Mouse (Mus musculus) midbrain, embryonic 13.5 days (tissue): ENCODE results near the gene Scimp. TPM values are rescaled to one million over a fixed set of nuclear protein-coding genes. Genes with fewer than 3 reads are reported as not detected.
"Not testable (repeated sequence)": the region's sequence is repeated elsewhere in the genome, so short reads cannot be mapped to it uniquely, and the experiment has no call there.

ENCODE experiments used
- ATAC-seq: fragments of 200-750 bp; cut with Nextera tagmentation; 2 replicates; pipeline ENCODE4 v1.8.0; 2017; ENCODE audit warnings: mild to moderate bottlenecking, moderate TSS enrichment, moderate library complexity
- H3K27ac ChIP-seq: fragments of 300-500 bp; sonication (generic); 2 replicates; pipeline ENCODE4 v1.5.1; 2015; ENCODE audit warnings: inconsistent platforms, mild to moderate bottlenecking, moderate library complexity
- H3K27me3 ChIP-seq: fragments of 300-500 bp; sonication (generic); 2 replicates; pipeline ENCODE4 v1.6.1; 2015; ENCODE audit warnings: mild to moderate bottlenecking, inconsistent platforms
- H3K36me3 ChIP-seq: fragments of 300-500 bp; sonication (generic); 2 replicates; pipeline ENCODE4 v1.6.1; 2015; ENCODE audit warnings: mild to moderate bottlenecking, inconsistent platforms
- H3K4me1 ChIP-seq: fragments of 300-500 bp; sonication (generic); replicated peaks from 2 replicates; pipeline ENCODE4 v1.6.1; 2015; ENCODE audit warnings: inconsistent platforms
- H3K4me2 ChIP-seq: fragments of 300-500 bp; sonication (generic); replicated peaks from 2 replicates; pipeline ENCODE4 v1.6.1; 2015; ENCODE audit warnings: moderate library complexity, mild to moderate bottlenecking, inconsistent platforms
- H3K4me3 ChIP-seq: fragments of 300-500 bp; sonication (generic); replicated peaks from 2 replicates; pipeline ENCODE4 v1.5.1; 2015; ENCODE audit warnings: mild to moderate bottlenecking, inconsistent platforms
- H3K9ac ChIP-seq: fragments of 300-500 bp; sonication (generic); replicated peaks from 2 replicates; pipeline ENCODE4 v1.6.1; 2015; ENCODE audit warnings: mild to moderate bottlenecking, inconsistent platforms
- H3K9me3 ChIP-seq: fragments of 300-500 bp; sonication (generic); 2 replicates; pipeline ENCODE4 v1.6.1; 2016; ENCODE audit warnings: mild to moderate bottlenecking, inconsistent platforms
- WGBS: fragments of 180-500 bp; shearing (Covaris S2); methylation state at CpG from one replicate; pipeline ENCODE4 v1.1.7; 2015; 5-methylcytosine and 5-hydroxymethylcytosine counted together
- polyA plus RNA-seq: library from polyadenylated mRNA; unstranded; fragments of >200 nt; fragmentation: Nextera tagmentation; extraction: Ambion mirVana; gene quantifications from 2 replicates; pipeline ENCODE4 v1.2.1, GENCODE M21; 2015

Scimp gene
- polyA plus RNA-seq, 1 experiment from 2014 or later = 0.19 TPM

DNA sequence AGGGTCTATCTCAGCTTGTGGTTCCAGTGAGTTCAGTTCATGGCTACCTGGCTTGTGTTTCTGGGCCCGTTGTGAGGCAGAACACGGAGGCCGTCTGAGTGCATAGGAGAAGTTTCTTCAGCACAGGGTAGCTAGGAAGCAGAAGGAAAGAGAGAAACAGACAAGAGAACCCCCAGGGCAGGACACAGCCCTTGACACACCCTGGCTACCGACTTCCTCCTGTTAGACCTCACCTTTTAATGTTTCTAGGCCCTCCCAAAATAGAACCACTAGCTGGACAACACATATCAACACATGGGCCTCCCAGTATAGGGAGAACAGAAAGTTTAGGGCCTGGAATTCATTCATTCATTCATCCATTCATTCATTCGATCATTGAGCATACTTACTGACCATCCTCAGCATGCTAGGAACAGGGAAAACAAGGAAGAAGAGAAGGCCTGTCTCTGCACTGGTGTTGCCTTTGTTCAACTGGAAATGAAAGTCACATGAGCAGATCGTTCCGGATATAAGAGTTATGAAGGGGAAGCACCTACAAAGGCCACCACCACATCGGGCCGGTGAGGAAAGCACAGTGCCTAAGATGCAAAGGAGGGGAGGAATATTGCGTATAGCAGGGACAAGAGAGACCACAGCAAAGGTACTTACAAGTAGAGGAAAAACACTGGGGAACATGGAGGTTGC is 23.3 kb downstream of the Scimp start:
- ATAC-seq = no peak
- WGBS = 89% methylated on average over 10 of the region's 10 CpGs

DNA sequence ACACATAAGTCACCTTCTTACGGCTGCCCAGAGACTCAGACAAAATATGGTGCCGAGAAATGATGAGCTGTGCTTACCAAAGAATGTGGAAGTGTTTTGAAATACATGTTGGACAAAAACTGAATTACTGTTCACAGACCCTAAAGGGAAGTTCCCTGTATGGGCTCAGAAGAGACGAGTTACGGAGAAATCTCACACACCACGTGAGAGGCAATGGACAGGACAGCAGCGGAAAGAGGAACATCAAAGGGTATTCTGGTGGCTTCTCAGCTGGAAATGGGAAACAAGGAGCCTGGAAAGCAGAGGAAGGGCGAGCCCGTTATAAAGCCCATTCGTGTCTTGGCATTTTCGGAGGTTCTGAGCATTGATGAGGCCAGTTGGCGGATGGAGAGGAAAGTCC is 25.3 kb downstream of the Scimp start:
- no peak overlapping the region for H3K9ac ChIP-seq
- H3K27me3 ChIP-seq = no peaks in the 10 kb centered on the region
- no peak overlapping the region for H3K27ac ChIP-seq
- 74% methylated on average over 11 of the region's 11 CpGs for WGBS
- H3K4me1 ChIP-seq = no peaks in the 10 kb centered on the region
- no peaks in the 10 kb centered on the region for H3K36me3 ChIP-seq
- no peak overlapping the region for H3K4me3 ChIP-seq
- no peaks in the 10 kb centered on the region for H3K9me3 ChIP-seq
- no peak overlapping the region for H3K4me2 ChIP-seq
- no peak for ATAC-seq

More for the DNA sequence above, 23.3 kb downstream of the Scimp start:
- Histone ChIP-seq H3K4me3 (no peak overlapping the region), H3K27me3 (no peaks in the 10 kb centered on the region), H3K36me3 (no peaks in the 10 kb centered on the region), H3K9me3 (no peaks in the 10 kb centered on the region), H3K4me2 (no peak overlapping the region), H3K9ac (no peak overlapping the region), H3K4me1 (no peaks in the 10 kb centered on the region), H3K27ac (no peak overlapping the region)

DNA sequence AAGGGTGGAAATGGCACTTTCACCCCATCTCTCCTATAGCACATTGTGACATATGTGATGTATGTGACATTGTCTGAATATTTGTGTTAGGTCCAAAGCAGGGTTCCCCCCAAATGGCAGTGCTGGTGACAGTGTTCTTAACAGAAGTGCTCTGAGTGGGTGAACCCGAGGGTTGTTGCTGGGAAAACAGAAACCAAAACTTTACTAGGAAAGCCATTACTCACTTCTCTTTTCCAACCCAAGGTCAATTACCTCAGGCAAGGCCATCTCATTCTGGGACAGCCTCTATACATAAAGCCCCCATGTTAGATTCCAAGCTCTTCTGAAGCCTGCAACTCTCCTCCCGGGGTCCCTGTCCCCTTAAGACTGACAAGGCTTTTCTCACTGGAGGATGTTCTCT is 26.5 kb downstream of the Scimp start:
- H3K9ac ChIP-seq = no peak overlapping the region
- 66% methylated on average over 2 of the region's 2 CpGs for WGBS
- no peaks in the 10 kb centered on the region for H3K4me1 ChIP-seq
- H3K9me3 ChIP-seq = no peaks in the 10 kb centered on the region
- H3K36me3 ChIP-seq = no peaks in the 10 kb centered on the region
- no peaks in the 10 kb centered on the region for H3K27me3 ChIP-seq
- no peak overlapping the region for H3K4me3 ChIP-seq
- no peak overlapping the region for H3K4me2 ChIP-seq
- no peak overlapping the region for H3K27ac ChIP-seq
- no peak for ATAC-seq

DNA sequence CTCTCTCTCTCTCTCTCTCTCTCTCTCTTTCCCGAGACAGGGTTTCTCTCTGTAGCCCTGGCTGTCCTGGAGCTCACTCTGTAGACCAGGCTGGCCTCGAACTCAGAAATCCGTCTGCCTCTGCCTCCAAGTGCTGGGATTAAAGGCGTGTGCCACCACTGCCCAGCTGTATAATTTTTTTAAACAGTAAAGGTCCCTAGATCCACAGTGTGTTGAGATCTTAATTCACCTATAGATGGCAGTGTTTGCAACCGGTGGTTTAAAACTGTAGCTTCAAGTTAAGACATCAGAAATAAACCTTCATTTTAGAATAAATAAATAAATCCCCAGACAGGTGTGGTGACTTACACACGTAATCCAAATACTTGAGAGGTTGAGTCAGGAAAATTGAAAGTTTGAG is 34.3 kb downstream of the Scimp start:
- not testable (repeated sequence) for H3K4me1 ChIP-seq, H3K4me3 ChIP-seq, H3K9me3 ChIP-seq, H3K9ac ChIP-seq, H3K4me2 ChIP-seq, H3K27ac ChIP-seq, H3K27me3 ChIP-seq
- 30% methylated on average over 6 of the region's 6 CpGs for WGBS
- H3K36me3 ChIP-seq = peaks cover 12% of the 10 kb centered on the region
- 0 out of 2 replicates have a peak, but pooled peaks have one; percentile 9 for ATAC-seq

DNA sequence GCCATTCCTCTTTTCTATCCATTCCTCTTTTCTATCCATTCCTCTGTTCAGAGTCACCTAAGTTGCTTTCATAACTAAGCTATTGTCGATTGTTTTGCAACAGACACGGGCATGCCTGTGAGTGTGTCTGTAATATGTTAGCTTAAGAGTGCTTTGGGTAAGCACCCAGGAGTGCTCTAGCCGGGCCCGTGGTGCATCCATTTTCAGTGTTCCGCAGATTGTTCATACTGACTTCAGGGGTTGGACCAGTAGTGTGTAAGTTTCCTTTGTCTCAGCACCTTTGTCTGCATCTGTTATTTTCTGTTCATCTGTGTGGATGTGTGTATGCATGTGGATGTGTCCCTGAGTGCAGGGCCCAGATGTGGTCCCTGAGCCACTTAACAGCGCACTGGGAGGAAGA is 34.8 kb downstream of the Scimp start:
- no peak overlapping the region for H3K4me2 ChIP-seq
- H3K9ac ChIP-seq = no peak overlapping the region
- no peaks in the 10 kb centered on the region for H3K4me1 ChIP-seq
- H3K9me3 ChIP-seq = no peaks in the 10 kb centered on the region
- H3K27ac ChIP-seq = no peak overlapping the region
- H3K36me3 ChIP-seq = peaks cover 15% of the 10 kb centered on the region
- ATAC-seq = 0 out of 2 replicates have a peak, but pooled peaks have one; percentile 45
- H3K27me3 ChIP-seq = no peaks in the 10 kb centered on the region
- no peak overlapping the region for H3K4me3 ChIP-seq
- 71% methylated on average over 6 of the region's 6 CpGs for WGBS

DNA sequence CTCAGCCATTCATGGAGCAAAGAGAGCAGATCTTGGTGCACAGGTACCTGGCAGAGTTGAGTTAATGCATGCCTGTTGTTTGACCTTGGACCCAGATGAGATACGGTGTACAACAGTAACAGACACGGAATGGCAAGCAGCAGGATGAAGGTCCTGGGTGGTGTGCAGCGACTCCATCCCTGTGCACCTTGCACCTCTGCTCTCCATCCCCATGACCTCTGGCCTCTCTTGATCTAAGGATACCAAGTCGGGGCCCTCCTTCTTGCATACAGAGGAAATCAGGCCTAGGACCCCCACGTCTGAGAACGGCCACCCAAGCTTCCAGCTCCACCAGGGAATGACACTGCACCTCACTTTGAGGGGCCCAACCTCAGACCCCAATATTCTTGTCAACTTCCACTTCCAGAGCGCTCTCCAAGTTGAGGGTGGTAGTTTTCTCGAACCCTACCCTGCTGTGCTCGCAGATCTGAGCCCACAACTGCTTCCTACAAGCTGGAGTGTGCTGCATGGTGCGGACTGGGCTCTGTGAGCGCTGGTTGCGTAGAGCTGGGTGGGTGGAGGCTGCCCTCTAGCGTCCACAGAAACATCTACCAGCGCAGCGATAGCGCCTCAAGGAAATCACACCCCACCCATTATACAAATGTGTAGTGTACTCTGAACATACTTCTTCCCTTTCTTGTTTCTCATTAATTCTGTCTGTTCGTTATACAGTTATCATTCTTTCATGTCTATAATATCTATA is 35.4 kb downstream of the Scimp start:
- Histone ChIP-seq H3K27me3 (no peaks in the 10 kb centered on the region), H3K36me3 (peaks cover 22% of the 10 kb centered on the region), H3K9ac (no peak overlapping the region), H3K9me3 (no peaks in the 10 kb centered on the region), H3K4me3 (no peak overlapping the region), H3K4me2 (no peak overlapping the region), H3K4me1 (no peaks in the 10 kb centered on the region), H3K27ac (no peak overlapping the region)
- 29% methylated on average over 17 of the region's 17 CpGs for WGBS
- peak; percentile 88 for ATAC-seq

DNA sequence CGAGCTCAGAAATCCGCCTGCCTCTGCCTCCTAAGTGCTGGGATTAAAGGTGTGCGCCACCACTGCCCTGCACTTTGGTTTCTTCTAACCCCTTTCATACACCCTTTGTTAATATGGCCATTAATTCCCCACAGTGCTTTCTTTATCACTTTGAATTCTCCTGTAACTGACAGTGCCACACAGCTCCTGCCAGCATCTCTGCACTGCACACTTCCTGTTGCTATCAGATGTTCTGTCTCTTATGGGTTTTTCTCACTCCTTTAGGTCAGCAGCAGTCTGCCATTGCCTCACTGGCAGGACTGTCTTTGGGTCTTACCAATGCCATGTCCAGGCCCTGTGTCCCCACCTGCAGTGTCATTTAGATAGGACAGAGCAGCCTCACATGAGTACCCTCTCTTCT is 41.6 kb downstream of the Scimp start:
- Histone ChIP-seq H3K4me3 (no peak overlapping the region), H3K9ac (no peak overlapping the region), H3K4me1 (peaks cover 4% of the 10 kb centered on the region), H3K27me3 (no peaks in the 10 kb centered on the region), H3K36me3 (peaks cover 46% of the 10 kb centered on the region), H3K9me3 (no peaks in the 10 kb centered on the region), H3K4me2 (no peak overlapping the region), H3K27ac (no peak overlapping the region)
- WGBS = 94% methylated on average over 3 of the region's 3 CpGs
- no peak for ATAC-seq

DNA sequence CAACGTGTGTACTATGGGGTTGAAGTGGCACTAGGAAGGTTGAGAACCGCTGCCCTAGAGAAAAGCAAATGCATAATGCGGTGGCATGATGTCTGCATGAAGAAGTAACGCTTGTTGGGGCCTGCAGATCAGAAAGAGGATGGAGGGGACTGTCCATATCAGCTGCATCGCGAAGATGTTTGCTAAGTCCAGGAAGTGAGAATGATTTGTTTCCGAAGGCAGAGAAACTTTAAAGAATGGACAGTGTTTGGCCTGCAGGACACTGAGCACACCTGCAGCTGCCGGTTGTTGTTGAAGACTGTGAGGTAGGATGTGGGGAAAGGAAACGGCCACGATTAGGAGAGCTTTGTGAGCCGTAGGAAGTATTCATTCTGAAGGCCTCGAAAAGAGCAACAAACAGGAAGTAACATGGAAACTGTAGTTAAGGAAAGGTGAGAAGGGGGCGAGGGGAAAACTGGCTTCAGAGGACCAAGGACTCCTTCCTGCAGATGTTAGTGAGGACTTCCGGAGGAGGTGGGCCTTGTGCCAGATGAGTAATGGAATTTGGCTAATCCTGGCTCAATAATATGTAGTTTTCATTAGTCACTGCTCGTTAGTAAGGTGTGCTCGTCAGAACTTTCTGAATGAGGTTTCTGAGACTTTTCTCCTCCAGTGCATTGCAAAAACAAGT is 46.5 kb downstream of the Scimp start:
- ATAC-seq = no peak
- Histone ChIP-seq H3K4me3 (no peak overlapping the region), H3K9ac (no peak overlapping the region), H3K27me3 (no peaks in the 10 kb centered on the region), H3K4me1 (peaks cover 24% of the 10 kb centered on the region), H3K27ac (no peak overlapping the region), H3K4me2 (no peak overlapping the region), H3K9me3 (no peaks in the 10 kb centered on the region), H3K36me3 (peaks cover 13% of the 10 kb centered on the region)
- WGBS = 86% methylated on average over 16 of the region's 16 CpGs

DNA sequence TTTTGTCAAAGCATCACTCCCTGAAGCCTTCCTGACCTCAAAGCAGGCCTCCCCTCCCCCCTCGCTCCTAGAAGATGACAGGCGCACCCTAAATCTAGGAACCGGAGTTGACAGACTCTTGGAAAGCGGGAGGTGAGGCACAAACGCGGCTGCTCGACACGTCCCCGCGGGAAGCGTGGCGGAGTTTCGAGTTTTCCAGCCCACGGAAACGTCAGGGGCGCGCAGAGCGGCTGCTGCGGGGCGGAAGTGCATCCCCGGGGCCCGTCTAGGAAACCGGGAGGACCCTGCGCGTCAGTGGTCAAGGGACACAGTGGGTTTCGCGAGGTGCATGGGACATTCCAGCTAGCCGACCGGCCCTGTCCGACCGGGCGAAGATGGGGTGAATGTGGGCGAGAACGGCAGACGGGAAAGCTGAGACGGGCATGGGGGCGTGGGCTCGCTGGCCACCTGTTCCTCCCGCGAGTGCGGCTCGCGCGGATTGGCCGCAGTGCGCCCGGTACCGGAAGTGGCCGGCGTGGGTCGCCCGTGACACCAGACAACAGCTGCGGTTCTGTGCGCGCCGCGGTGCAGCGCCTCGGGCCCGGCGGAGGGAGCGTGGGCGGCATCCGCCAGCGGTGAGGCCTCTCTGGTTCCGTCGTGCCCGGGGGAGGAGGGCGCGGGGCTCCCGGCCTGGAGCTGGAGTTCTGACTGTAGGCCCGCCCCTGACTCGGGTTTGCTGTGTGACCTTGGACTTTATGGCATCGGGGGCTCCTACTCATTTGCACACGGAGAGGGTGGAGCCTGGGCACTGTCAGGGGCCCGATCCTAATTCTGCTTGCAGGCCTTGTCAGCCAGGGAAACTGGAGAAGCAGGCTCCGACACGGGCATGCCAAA is 48.2 kb downstream of the Scimp start, which contains the start of gene Zfp3:
TSS of gene Zfp3 (plus strand) at position 274 of the 873 bp plus-strand sequence.
- Histone ChIP-seq H3K4me3 (peak within 1 kb of the TSS; percentile 84), H3K36me3 (peaks cover 12% of the 10 kb centered on the region), H3K27me3 (no peaks in the 10 kb centered on the region), H3K27ac (peak within 1 kb of the TSS; percentile 80), H3K4me2 (peak within 1 kb of the TSS; percentile 84), H3K9ac (peak within 1 kb of the TSS; percentile 88), H3K9me3 (no peaks in the 10 kb centered on the region), H3K4me1 (peaks cover 24% of the 10 kb centered on the region)
- ATAC-seq = peak; percentile 89
- under 1% methylated on average over 78 of the region's 78 CpGs for WGBS

DNA sequence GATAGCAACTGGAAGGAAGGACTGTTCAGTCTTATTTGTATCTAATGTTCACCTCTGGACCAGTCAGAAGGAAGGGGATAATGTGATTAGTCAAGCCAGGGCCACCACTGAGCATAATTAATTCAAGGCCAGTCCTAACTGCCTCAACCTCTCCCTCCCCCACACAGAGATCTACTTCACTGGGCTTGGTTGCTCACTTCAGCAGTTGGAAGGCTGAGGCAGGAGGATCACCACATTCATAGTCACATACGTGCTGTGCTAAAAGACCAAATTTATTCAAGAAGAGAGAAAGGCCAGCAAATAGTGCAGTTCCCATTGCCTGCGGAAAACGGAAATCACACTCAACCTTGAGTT is 48.8 kb downstream of the Scimp start:
- peak overlapping the region; percentile 84 for H3K4me3 ChIP-seq
- peaks cover 24% of the 10 kb centered on the region for H3K4me1 ChIP-seq
- no peaks in the 10 kb centered on the region for H3K9me3 ChIP-seq
- H3K9ac ChIP-seq = peak overlapping the region; percentile 88
- H3K4me2 ChIP-seq = peak overlapping the region; percentile 84
- WGBS = 33% methylated on average over 3 of the region's 3 CpGs
- peak overlapping the region; percentile 80 for H3K27ac ChIP-seq
- peak; percentile 48 for ATAC-seq
- H3K27me3 ChIP-seq = no peaks in the 10 kb centered on the region
- H3K36me3 ChIP-seq = peaks cover 12% of the 10 kb centered on the region

DNA sequence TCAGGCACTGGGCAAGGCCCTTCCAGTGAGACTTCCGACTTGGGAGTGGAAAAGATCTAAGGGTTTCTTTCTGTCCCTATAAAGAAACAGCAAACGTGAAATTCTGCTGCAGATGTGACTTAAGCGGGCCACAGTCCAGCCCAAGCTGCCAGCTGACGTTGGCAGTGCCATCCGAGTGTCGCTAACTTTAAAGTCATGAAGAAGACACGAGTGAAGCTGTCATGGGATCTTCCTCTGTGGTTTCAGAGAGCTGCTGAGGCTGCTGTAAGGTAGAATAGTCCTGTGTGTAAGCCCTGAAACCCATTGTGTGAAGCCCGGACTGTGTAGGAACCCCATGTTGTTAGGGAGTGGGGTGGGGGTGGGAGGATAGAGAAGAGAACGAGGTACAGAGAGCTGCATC is 49.7 kb downstream of the Scimp start:
- no peak overlapping the region for H3K9ac ChIP-seq
- no peak for ATAC-seq
- H3K4me1 ChIP-seq = peaks cover 24% of the 10 kb centered on the region
- no peak overlapping the region for H3K4me2 ChIP-seq
- H3K27ac ChIP-seq = no peak overlapping the region
- H3K9me3 ChIP-seq = no peaks in the 10 kb centered on the region
- 82% methylated on average over 9 of the region's 9 CpGs for WGBS
- peaks cover 4% of the 10 kb centered on the region; the same call in 1 of the 2 replicates for H3K36me3 ChIP-seq
- no peaks in the 10 kb centered on the region for H3K27me3 ChIP-seq
- no peak overlapping the region for H3K4me3 ChIP-seq
